Comparison of ENCODE assay signal across 9 mouse cellular contexts in the genomic region with DNA sequence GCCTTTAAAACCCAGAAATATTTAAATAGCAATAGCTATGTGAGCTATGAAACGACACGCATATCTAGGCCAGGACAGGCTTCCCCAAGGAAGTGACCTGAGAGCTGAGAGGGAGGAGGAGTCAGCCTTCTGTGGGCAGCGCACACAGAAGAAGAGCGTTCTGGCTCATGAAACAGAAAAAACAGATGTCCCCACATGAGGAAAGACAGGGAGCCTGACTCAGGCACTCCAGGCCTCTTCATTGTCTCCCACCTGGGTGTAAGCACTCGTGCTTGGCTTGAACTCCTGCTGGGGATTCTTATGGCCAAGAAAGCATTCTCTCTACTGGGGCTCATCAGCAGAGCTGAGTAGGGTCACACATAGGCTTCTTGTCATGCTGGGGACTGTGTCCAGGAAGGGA. TPM values are rescaled to one million over a fixed set of nuclear protein-coding genes. Genes with fewer than 3 reads are reported as not detected.
DNase-seq lines count a peak whose midpoint lies in the region; ATAC-seq and TF ChIP-seq lines count a peak whose summit lies in the region.
"Had no signal": no experiment of that assay in that cellular context is flagged by ENCODE, and none has a peak within 500 bp of the region (broad histone marks: within the 10 kb centered on the region; RNA-seq: fewer than 3 reads in every experiment).

No protein-coding gene starts in this region.

- H3K27ac ChIP-seq in kidney, embryonic 14.5 days (ENCODE audit: low read depth, low read length), result no peak overlapping the region
- peak overlapping the region; percentile 83 for H3K27ac ChIP-seq in brown adipose tissue, adult 24 weeks (replicated peaks; ENCODE audit: low read depth, low read length)
- peak overlapping the region; percentile 49 for H3K27ac ChIP-seq in heart, postnatal 0 days (ENCODE audit: low read depth)
- no peak overlapping the region for H3K27ac ChIP-seq in midbrain, embryonic 16.5 days (ENCODE audit: low read length)
- no peak overlapping the region for H3K27ac ChIP-seq in midbrain, embryonic 11.5 days (ENCODE audit: low read depth, low read length)

- TF ChIP-seq EP300 in heart, postnatal 0 days (IDR thresholded peaks at IDR 0.05; ENCODE audit: low read depth), result no peak

- no peak overlapping the region for H3K4me2 ChIP-seq in kidney, embryonic 14.5 days (replicated peaks; ENCODE audit: low read depth, low read length)
- H3K4me2 ChIP-seq in heart, postnatal 0 days (ENCODE audit: low read depth, low read length), result no peak overlapping the region
- H3K4me2 ChIP-seq in midbrain, embryonic 16.5 days (ENCODE audit: low read length), result no peak overlapping the region
- no peak overlapping the region for H3K4me2 ChIP-seq in midbrain, embryonic 11.5 days

- WGBS in kidney, embryonic 14.5 days, result 18% methylated on average over 5 of the region's 5 CpGs
- 6% methylated on average over 5 of the region's 5 CpGs for WGBS in heart, postnatal 0 days
- WGBS in midbrain, embryonic 16.5 days, result 45% methylated on average over 5 of the region's 5 CpGs
- WGBS in midbrain, embryonic 11.5 days, result 58% methylated on average over 5 of the region's 5 CpGs

- H3K27me3 ChIP-seq in kidney, embryonic 14.5 days (ENCODE audit: control insufficient read depth, insufficient read depth, low read length), result no peaks in the 10 kb centered on the region
- no peaks in the 10 kb centered on the region for H3K27me3 ChIP-seq in heart, postnatal 0 days (ENCODE audit: control insufficient read depth, insufficient read depth, low read length)
- H3K27me3 ChIP-seq in midbrain, embryonic 16.5 days (ENCODE audit: control insufficient read depth, insufficient read depth, low read depth, low read length), result no peaks in the 10 kb centered on the region
- no peaks in the 10 kb centered on the region for H3K27me3 ChIP-seq in midbrain, embryonic 11.5 days (ENCODE audit: control insufficient read depth, insufficient read depth, low read length)

- H3K36me3 ChIP-seq in kidney, embryonic 14.5 days (ENCODE audit: control insufficient read depth, insufficient read depth, low read length), result no peaks in the 10 kb centered on the region
- no peaks in the 10 kb centered on the region for H3K36me3 ChIP-seq in heart, postnatal 0 days (replicated peaks; ENCODE audit: control insufficient read depth, insufficient read depth, low read length)
- H3K36me3 ChIP-seq in midbrain, embryonic 16.5 days (ENCODE audit: control insufficient read depth, insufficient read depth, low read length), result no peaks in the 10 kb centered on the region
- no peaks in the 10 kb centered on the region for H3K36me3 ChIP-seq in midbrain, embryonic 11.5 days (ENCODE audit: control insufficient read depth, insufficient read depth, low read length)

- TF ChIP-seq CTCF in heart, postnatal 0 days (IDR thresholded peaks at IDR 0.05; ENCODE audit: low read depth), result no peak

- H3K9ac ChIP-seq in kidney, embryonic 14.5 days (ENCODE audit: low read depth, low read length), result no peak overlapping the region
- H3K9ac ChIP-seq in heart, postnatal 0 days (replicated peaks; ENCODE audit: low read depth, low read length), result 0 out of 2 replicates have a peak overlapping the region, but pooled peaks have one; percentile 21
- no peak overlapping the region for H3K9ac ChIP-seq in midbrain, embryonic 16.5 days (ENCODE audit: low read depth, low read length)
- H3K9ac ChIP-seq in midbrain, embryonic 11.5 days (ENCODE audit: low read length), result no peak overlapping the region

- ATAC-seq in kidney, embryonic 14.5 days (ENCODE audit: low FRiP score, low TSS enrichment), result peak; percentile 71
- peak; percentile 67 for ATAC-seq in heart, postnatal 0 days (ENCODE audit: insufficient read depth, low read depth)
- peak; percentile 82 for ATAC-seq in megakaryocyte progenitor cell, adult 5-6 weeks (replicated peaks; ENCODE audit: poor library complexity)
- no peak for ATAC-seq in midbrain, embryonic 16.5 days
- no peak for ATAC-seq in midbrain, embryonic 11.5 days (ENCODE audit: low FRiP score)

- H3K4me3 ChIP-seq in kidney, embryonic 14.5 days (ENCODE audit: low read length), result no peak overlapping the region
- H3K4me3 ChIP-seq in brown adipose tissue, adult 24 weeks (ENCODE audit: insufficient read depth, low read depth, low read length), result no peak overlapping the region
- no peak overlapping the region for H3K4me3 ChIP-seq in heart, postnatal 0 days (ENCODE audit: low read depth, low read length)
- H3K4me3 ChIP-seq in midbrain, embryonic 16.5 days (ENCODE audit: low read depth, low read length), result no peak overlapping the region
- no peak overlapping the region for H3K4me3 ChIP-seq in midbrain, embryonic 11.5 days (ENCODE audit: low read depth, low read length)

- DNase-seq in kidney, postnatal 10 days, result no peak
- DNase-seq in heart, postnatal 0 days (ENCODE audit: low spot score), result no peak
- DNase-seq in cerebellum, postnatal 36 days, result no peak
- no peak for DNase-seq in midbrain, embryonic 11.5 days (ENCODE audit: low spot score, missing footprints)

- peaks cover 6% of the 10 kb centered on the region; the same call in 1 of the 2 replicates for H3K4me1 ChIP-seq in kidney, embryonic 14.5 days (ENCODE audit: control insufficient read depth, insufficient read depth, low read length)
- H3K4me1 ChIP-seq in brown adipose tissue, adult 24 weeks (ENCODE audit: control insufficient read depth, insufficient read depth, insufficient read length, low read length), result peaks cover 24% of the 10 kb centered on the region
- H3K4me1 ChIP-seq in heart, postnatal 0 days (ENCODE audit: control insufficient read depth, insufficient read depth), result peaks cover 34% of the 10 kb centered on the region
- peaks cover 8% of the 10 kb centered on the region for H3K4me1 ChIP-seq in midbrain, embryonic 16.5 days (ENCODE audit: control insufficient read depth, insufficient read depth, low read length)
- H3K4me1 ChIP-seq in midbrain, embryonic 11.5 days (ENCODE audit: control insufficient read depth, insufficient read depth, low read length), result peaks cover 20% of the 10 kb centered on the region

- H3K9me3 ChIP-seq in kidney, embryonic 14.5 days (ENCODE audit: control insufficient read depth, low read length), result no peaks in the 10 kb centered on the region
- no peaks in the 10 kb centered on the region for H3K9me3 ChIP-seq in heart, postnatal 0 days (replicated peaks; ENCODE audit: control insufficient read depth, low read length)
- no peaks in the 10 kb centered on the region for H3K9me3 ChIP-seq in midbrain, embryonic 16.5 days (replicated peaks; ENCODE audit: control insufficient read depth, low read length, poor library complexity, severe bottlenecking)
- H3K9me3 ChIP-seq in midbrain, embryonic 11.5 days (ENCODE audit: control insufficient read depth, low read length), result no peaks in the 10 kb centered on the region

RNA-seq across cellular contexts. Expression of a gene that starts 10.3 kb away (rescaled TPM):
- 4.0 and 8.6 TPM in 2 replicates for polyA plus RNA-seq in kidney, embryonic 14.5 days (2014; fragmentation: Nextera tagmentation; extraction: Ambion mirVana)
- polyA plus RNA-seq in brown adipose tissue, adult 24 weeks (2012; ENCODE audit: insufficient read depth, insufficient read length, missing spikeins), result 3.5 and 4.5 TPM in 2 replicates
- total RNA-seq in heart, postnatal 0 days (2014; rRNA removed; ENCODE audit: low replicate concordance), result 16.9 and 90.1 TPM in 2 replicates
- 13.2 and 17.1 TPM in 2 replicates for polyA plus RNA-seq in heart, postnatal 0 days (2015; fragmentation: Nextera tagmentation; extraction: Ambion mirVana)
- total RNA-seq in megakaryocyte progenitor cell, adult 5-6 weeks (2015), result 45.7 and 54.5 TPM in 2 replicates
- 17.8 and 22.1 TPM in 2 replicates for total RNA-seq in megakaryocyte progenitor cell, adult 5-6 weeks (2017)
- 11.6 and 11.8 TPM in 2 replicates for polyA plus RNA-seq in midbrain, embryonic 16.5 days (2015; fragmentation: Nextera tagmentation; extraction: Ambion mirVana)
- 10.2 and 10.4 TPM in 2 replicates for polyA plus RNA-seq in midbrain, embryonic 11.5 days (2014; fragmentation: Nextera tagmentation; extraction: Ambion mirVana)

RNA-seq across cellular contexts. Expression of a gene that starts 37.9 kb away (rescaled TPM):
- polyA plus RNA-seq in kidney, embryonic 14.5 days (2014; fragmentation: Nextera tagmentation; extraction: Ambion mirVana), result 0.04 TPM in 1 of 2 replicates, not detected in the other
- polyA plus RNA-seq in brown adipose tissue, adult 24 weeks (2012; ENCODE audit: insufficient read depth, insufficient read length, missing spikeins), result not detected in 2 replicates
- not detected in 2 replicates for total RNA-seq in heart, postnatal 0 days (2014; rRNA removed; ENCODE audit: low replicate concordance)
- polyA plus RNA-seq in heart, postnatal 0 days (2015; fragmentation: Nextera tagmentation; extraction: Ambion mirVana), result 0.16 TPM in 1 of 2 replicates, not detected in the other
- total RNA-seq in megakaryocyte progenitor cell, adult 5-6 weeks (2015), result not detected in 2 replicates
- not detected in 2 replicates for total RNA-seq in megakaryocyte progenitor cell, adult 5-6 weeks (2017)
- polyA plus RNA-seq in midbrain, embryonic 16.5 days (2015; fragmentation: Nextera tagmentation; extraction: Ambion mirVana), result 0.43 and 0.71 TPM in 2 replicates
- 0.03 and 0.20 TPM in 2 replicates for polyA plus RNA-seq in midbrain, embryonic 11.5 days (2014; fragmentation: Nextera tagmentation; extraction: Ambion mirVana)
- total RNA-seq: liver, adult 2 months had no signal
- polyA plus RNA-seq: liver, adult 2 months had no signal

Comparison
In these comparisons a context has a peak if more than half of its experiments do, and no peak if none do; other contexts are left out.
1. ATAC-seq: peak in kidney, embryonic 14.5 days (single experiment), heart, postnatal 0 days (single experiment) and megakaryocyte progenitor cell, adult 5-6 weeks (single experiment); none in midbrain, embryonic 16.5 days (single experiment) and midbrain, embryonic 11.5 days (single experiment).
2. H3K27ac ChIP-seq: peak in brown adipose tissue, adult 24 weeks (single experiment) and heart, postnatal 0 days (single experiment); none in kidney, embryonic 14.5 days (single experiment), midbrain, embryonic 16.5 days (single experiment) and midbrain, embryonic 11.5 days (single experiment).